Mouse (Mus musculus) left cerebral cortex, postnatal 36 days (tissue): Measurements from ENCODE around the gene Etv4. TPM values are rescaled to one million over a fixed set of nuclear protein-coding genes. Genes with fewer than 3 reads are reported as not detected.

ENCODE experiments used
- DNase-seq, 2 experiments: peaks; one replicate each; pipeline ENCODE4 v3.0.0; 2021 to 2022; ENCODE audit warnings: low spot score in 2 of 2, mixed read lengths in 1 of 2
- intact Hi-C: fragments of 180-260 bp; cut with DNase I; formaldehyde crosslinking; loops from one replicate; pipeline ENCODE4 v1.15.1; 2025
- total RNA-seq, 2 experiments: library from RNA; stranded (reverse); gene quantifications; 2 replicates each; pipeline ENCODE4 v1.2.3; 2021

Gene Etv4
- total RNA-seq = 10 to 100 TPM; 13.9 to 20.3 TPM

DNA sequence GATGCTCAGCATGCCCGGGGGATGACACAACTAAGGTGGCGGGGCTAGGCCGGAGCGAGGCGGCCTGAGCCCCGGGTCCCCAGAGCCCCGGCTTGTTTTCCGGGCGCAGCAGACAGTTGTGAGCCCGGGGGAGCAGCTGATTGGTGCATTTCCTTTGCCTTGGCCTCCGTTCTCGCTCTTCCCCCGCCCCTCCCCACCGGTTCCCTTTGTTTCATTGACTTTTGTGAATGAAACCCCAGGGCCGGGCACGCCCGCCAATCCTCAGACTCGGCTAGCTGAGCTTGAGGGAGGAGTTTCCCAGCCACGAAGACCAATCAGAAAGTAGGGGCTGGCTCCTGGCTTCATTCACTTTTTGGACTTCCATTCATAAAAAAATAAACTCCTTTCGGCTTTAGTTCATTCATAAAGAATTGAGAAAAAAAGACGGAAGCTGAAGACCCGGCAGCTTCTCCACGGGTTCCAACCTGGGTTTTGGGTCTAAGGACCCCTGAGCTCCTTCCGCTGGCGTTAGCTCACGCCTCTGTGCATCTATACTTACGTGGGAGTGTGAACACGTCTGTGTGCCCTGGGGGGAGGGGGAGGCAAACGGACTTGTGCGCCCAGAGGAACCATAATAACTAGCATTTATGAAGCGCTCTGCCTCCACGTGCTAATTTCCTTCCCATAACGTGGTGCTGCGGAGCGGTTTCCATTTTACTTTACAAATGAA, at the start of gene Etv4:
TSS of gene Etv4 (minus strand) at position 229 of the 709 bp plus-strand sequence.
- peak; percentile 85 to 87 for DNase-seq
- intact Hi-C loops = no loop called here

DNA sequence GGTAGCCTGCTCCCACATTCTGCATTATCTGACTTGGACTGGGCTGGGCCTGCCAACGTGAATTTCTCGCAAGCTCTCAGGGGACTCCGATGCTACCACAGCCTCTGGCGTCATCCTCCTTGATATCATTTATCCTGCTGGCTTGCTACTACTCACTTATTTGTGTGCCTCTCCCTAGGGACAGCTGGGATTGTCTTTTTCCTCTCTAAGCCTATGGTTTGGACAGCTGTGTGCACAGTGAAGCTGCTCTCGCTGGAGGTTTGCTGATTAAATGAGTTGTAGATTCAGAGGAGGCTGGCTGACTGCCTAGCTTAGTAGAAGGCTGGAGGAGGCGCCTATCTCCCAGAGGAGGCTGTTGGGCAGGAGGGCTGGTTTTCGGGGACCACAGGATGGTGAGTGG, 46.8 kb upstream of the Etv4 start:
- peak; percentile 38 to 39 for DNase-seq
- intact Hi-C loops = no loop called here

DNA sequence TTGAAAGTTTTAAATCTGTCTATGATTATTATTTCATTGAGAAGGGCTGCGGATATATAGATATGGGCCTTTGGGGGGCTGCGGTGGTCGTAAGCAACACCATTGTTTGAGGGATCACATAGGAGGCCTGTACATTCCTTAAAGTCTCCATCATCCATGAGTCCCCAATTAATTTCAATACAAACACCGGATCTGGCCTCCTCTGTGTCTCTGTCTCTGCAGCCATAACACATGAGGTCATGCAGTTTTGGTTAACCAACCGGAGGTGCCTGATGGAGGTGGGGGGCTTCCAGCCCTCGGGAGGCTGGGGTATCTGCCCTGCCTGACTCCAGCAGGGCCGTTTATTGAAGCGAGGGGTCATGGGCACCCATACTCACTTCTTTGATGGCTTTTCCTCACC, 45.4 kb upstream of the Etv4 start:
- intact Hi-C loops = no loop called here
- DNase-seq = no peak

DNA sequence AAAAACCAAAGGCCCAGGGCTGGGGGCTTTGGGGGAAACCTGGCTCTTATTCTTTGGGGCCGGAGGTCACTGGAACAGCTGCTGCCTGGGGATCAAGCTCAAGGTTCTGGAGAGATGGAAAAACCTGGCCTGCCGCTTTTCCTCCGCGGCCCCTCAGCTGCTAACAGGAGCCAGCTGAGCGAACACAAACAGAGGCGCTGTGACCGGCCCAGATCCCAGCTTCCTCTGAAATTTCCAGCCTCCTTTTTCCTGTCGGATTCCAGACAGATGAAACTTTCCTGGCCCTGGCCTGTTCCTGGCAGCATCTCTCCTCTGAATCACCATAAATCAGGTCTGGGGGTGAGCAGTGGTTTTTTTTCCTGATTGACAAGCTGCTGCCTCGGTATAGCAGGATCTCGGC, 44.9 kb upstream of the Etv4 start:
- DNase-seq = no peak
- intact Hi-C loops = no loop called here

DNA sequence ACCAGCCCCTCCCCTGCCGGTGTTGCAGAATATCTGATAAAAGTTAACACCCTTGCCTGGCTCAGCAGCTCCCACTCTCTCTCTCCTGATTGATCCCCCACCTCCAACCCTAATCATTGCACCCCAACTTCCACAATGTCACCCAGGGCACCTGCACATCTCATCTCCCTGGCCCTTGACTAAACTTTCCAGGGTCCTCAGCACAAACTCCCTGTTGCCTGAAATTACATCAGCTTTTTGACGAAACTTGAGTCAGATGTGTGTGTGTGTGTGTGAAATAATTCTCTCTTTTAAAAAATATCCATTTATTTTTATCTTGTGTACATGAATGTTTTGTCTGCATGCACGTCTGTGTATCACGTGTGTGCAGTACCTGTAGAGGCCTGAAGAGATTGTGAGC, 43.5 kb upstream of the Etv4 start:
- intact Hi-C loops = no loop called here
- DNase-seq = no peak

DNA sequence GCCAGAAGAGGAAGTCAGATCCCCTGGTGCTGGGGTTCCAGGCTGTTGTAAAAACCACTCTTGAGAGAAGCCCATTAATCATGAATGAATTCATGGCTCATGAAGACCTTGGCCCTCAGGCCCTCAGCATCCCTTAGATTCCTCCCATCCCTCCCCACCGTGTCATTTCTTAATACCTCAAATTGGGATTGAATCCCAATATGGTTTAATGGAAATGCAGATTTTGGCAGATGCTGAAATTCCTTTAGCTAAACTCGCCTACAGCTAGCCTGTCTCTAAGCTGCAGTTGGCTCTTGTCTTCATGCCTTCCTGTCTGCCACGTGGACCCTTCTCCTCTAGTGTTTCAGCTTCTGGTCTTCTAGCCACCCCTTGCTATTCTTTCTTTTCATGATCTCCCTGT, 38.0 kb upstream of the Etv4 start:
- DNase-seq = no peak
- intact Hi-C loops = no loop called here

DNA sequence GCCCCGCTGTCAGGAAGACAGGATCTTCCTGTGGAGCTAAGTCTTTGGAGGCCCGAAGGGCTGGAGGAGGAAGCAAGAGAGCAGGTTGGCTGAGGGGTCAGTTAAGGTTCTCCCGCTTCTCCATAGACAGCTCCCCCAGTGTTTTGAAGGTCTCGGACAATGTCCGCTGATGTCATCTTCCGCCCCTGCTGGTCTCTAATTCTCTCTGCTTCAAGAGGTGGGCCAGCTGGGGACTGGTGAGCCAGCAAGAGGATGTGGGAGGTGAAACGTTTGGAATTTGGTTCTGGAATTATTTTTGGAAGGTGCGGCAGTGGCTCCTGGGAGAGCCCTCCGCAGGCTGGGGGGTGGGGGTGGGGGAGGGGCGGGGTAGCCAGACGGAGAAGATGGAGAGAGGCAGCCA, 35.7 kb upstream of the Etv4 start:
- peak in 1 of 2 experiments; percentile 14 for DNase-seq
- intact Hi-C loops = no loop called here

DNA sequence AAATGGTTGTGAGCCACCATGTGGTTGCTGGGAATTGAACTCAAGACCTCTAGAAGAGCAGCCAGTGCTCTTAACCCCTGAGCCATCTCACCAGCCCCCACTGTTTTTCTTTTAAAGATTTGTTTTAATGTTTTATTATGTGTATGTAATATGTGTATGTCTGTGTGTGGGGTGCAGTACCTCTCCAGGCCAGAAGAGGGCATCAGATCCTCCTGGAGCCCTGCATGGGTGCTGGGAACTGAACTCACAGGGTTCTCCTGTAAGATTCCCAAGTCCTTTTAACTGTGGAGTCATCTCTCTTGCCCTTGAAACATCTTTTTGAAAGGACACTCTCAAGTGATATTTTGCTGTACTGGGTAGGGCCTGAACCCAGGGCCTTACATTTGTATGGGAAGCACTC, 34.7 kb upstream of the Etv4 start:
- DNase-seq = no peak
- intact Hi-C loops = no loop called here

DNA sequence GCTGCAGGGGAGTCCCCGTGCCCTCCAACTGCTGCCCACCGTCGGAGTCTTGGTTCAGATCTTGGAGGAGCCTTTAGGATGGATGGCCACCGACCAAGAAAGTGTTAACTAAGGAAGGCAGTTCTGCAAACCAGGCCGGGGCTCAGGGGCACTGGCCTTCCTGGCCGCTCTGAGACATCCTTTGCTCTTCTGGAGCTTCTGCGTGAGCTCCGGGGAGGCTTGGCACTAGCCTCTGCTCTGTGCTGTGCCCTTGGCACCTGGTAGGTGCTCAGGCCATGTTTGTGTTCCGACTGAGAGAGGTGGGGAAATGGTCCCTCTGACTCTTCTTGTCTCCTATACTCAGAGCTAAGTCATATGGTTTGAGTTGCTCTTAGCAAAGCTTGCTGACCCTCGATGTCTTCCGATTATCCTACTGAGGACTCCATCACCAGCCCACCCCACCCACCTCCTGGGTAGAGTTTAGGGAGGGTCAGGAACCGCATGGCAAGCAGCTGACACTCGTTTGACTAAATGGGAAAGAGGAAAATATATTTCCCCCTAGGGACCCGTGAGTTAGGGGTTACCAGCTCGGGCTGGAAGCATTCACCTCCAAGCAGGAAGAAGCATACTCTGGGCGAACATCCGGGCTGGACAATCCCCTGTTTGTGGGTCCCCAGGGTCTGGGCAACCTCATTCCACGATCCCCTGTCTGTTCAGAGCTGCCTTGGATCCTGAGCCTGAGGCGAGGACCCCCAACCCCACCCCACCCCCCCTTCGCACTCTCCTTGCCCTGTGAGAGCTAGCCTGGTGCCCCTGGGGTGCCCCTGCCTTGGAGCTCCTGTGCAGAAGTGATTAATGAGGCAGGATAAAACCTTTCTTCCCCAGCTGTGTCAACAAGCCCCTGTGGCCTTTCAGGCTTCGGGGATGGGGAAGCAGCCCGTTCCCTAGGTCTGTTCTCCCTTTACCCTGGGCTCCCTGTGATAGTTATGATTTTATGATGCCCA, 30.2 kb upstream of the Etv4 start:
- intact Hi-C loops = no loop called here
- no peak for DNase-seq

DNA sequence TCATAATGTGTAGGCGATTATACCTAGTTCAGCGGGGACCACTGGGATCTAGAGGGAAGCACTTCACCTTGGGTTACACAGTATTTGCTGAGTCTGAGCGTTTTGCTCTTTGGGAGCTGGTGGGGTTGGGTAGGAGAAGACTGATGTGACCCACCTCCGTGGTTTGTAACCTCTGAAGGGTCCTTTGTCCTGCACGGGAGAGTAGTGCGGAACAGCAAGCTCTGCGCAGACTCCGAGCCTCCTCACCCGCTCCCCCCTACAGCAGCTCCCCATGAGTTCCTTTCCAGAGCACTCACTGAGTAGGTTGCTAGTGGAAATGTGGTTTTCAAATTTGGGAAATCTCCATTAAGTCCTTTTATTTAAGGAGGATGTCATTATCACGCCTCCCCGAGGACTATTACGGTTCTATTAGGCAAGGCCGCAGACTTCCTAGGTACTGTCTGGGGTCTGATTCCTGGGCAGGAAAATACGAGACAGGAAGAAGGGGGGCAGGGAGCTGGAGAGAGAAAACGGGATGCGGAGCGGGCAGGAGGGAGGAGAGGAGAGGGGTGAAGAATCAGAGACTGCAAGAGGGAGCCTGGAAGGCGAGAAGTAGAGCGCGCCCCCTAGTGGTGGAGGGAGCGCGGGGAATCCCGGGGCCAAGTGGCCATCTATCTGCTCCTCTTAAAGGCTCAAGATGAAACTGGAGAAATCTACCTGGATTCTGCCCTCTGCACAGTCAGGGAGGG, 29.4 kb upstream of the Etv4 start:
- intact Hi-C loops = loop anchor here (1.0 to 5.0 kb wide), 3 partner anchors 52 to 153 kb away; partner anchors contain the start of gene Sost
- DNase-seq = peak; percentile 63 to 74

DNA sequence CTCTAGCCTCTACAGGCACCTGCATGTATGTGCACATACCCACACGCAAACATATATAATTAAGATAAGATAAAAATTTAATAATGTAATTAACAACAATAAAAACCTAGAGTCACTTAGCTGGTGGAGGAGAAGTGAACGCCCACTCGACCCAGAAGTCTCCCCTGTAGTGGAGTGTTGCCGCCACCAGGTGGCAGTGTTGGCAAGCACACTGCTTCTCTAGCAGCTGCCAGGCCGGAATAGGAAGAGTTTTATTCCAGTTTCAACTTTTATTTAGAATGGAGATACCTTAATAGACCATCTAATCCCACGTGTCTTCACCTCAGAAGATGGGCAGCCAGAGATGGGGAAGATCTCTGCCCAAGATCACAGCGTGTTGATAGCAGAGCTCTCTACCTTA, 28.1 kb upstream of the Etv4 start:
- intact Hi-C loops = loop anchor here (1.0 to 5.0 kb wide), 3 partner anchors 51 to 154 kb away; partner anchors contain the start of gene Sost

DNA sequence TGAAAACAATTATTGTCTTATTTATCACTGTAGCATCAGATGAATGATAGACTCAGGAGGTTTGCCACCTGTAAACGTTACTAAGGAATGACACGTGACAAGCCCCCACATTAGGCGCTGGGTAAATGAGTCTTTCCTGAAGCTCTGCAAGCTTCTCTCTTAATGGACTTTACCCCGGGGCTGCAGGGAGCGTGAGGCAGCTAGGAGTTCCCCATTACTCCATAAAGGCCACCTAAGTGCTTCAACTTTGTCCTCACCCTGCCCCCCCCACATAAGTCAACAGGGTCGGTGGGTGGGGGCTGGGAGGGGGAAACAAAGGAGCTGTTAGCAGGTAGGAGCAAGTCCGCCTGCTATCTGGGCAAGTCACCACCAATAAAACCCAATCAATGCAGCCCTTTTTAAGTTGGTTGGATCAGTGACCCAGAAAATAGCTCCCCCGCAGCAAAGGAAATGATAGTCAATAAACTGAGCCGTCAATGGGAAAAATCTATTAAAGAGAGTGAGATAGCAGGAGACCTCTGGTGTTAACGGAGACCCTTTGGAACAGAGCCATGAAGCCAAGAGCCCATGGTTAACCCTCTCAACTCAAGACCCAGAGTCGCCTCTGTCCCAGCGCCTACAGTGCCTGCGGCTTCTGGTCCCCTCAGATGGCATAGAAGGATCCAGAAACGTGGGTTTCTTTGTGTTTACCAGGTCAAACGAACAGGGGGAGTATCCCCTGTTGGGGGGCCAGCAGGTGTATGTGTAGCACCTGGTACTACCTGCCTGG, 24.1 kb upstream of the Etv4 start:
- intact Hi-C loops = no loop called here
- DNase-seq = no peak

More for the DNA sequence above, 28.1 kb upstream of the Etv4 start:
- DNase-seq = peak; percentile 81 to 83

DNA sequence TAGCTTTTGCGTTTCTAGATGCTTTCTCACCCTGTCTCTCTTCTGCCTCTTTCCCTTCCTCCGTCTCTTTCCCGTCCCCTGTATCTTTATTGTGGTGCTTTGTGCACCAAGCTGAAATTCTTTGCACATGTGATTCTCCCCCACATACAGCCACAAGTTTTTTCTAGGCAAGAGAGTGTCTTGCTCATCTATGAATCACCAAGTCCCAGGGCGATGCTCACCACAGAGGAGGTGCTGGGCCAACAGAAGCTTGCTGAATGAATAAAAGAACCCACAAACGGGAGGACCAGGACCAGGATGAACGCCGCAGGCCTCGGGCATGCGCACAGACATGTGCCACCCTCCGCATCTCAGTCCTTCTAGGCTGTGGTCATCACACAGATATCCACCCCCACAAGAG, 22.1 kb upstream of the Etv4 start:
- DNase-seq = peak in 1 of 2 experiments; percentile 23
- intact Hi-C loops = no loop called here

DNA sequence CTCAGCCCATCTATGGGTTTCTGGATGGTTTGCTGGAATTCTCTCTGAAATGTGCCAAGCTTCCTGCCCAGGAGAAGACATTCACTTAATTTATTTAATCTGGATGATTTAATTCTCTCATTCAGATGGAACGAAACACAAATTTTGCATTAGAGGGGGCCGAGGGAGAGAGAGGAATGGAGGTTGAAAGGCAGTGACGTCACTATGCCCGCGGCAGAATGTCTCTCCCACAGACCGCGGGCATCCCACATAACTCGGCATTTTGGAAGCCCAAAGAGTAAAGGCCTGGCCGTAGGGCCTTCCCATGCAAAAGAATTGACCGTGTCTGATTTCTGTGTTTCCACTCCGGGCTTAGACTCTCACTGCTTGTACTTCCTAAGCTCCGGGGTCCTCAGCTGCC, 21.6 kb upstream of the Etv4 start:
- intact Hi-C loops = no loop called here
- DNase-seq = no peak

DNA sequence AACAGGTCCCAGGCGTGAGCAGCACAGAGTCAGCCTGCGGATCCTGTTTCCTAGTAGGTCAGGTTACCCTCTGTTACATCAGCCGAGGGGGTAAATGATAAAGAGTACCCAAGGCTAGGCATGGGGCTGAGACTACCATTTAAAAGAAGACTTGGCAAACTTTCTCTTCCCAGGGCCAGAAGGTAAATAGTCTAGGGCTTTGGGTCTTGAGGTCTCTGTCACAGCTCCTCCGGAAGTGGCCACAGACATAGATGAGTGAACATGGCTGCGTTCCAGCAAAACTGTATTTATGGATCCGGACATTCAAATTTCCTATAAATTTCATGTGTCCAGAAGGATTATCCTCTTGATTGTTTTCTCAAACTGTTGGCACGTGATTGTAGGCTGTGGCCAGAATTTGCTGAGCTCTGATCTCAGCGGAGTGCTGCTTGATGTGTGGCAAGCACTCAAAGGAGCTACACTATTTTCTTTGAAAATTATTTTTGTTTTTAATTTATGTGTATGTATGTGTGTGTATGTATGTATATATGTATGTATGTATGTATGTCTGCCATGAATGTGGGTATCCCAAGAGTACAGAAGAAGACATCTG, 20.0 kb upstream of the Etv4 start:
- intact Hi-C loops = no loop called here
- DNase-seq = no peak

DNA sequence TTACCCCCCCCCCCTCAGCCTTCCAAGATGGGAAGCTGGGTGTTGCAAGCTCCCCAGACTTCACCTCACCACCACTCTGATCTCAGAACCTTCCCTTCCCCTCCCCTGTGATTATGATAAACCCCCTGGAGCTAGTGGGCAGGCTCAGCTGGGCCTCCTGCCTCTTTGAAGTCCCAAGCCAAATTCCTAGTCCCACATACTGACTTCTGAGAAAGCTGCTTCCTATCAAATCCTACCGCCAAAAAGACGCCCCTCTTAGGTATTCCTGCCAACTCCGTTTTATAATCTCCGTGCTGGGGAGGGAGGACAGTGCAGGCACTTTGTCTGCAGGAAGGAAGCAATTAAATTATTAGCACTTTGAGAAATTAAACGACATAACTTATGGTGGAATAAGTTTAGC, 16.2 kb upstream of the Etv4 start:
- DNase-seq = no peak
- intact Hi-C loops = no loop called here

DNA sequence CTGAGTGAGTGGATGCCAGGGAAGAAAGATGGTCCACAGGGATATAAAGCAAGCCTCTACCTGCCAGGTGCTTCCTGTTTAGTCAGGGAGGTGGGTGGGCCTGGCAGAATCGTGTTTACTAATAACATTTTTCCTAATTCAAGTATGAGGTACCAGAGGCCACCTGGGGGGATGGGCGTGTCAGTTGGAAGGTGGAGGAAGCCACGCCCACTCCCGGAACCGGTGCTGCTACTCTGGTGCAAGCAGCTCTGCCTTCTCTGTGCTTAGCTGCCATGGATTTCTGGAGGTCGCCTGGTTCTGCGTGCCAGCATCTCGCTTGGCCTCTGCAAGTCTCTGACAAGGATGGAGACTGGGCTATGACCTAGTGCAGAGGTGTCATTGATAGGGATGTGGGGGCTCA, 12.9 kb upstream of the Etv4 start:
- intact Hi-C loops = no loop called here
- DNase-seq = no peak

DNA sequence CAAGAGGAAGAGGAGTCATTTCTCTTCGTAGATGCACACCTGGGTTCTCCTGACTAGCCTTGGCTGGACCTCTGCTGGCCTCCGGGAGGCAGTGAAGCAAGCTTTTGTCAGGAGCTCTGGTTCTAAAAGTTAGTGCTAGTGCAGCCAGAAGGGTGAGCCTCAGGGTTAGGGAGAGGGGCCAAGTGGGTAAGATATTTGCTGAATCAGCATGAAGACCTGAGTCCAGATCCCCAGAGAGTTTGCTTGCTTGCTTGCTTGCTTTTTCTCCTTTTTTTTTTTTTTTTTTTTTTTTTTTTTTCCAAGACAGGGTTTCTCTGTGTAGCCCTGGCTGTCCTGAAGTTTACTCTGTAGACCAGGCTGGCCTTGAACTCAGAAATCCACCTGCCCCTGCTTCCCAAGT, 12.2 kb upstream of the Etv4 start:
- no peak for DNase-seq
- intact Hi-C loops = no loop called here
